Mouse (Mus musculus) MEL (cell line): ENCODE measurements around the gene Foxo3. TPM values are rescaled to one million over a fixed set of nuclear protein-coding genes. Genes with fewer than 3 reads are reported as not detected.

Experiments used
- DNase-seq: peaks from one replicate; pipeline ENCODE4 v3.0.0; 2011; ENCODE audit warnings: low read depth, low spot score
- H3K27ac ChIP-seq: 2 replicates; pipeline ENCODE4 v1.5.1; 2012; ENCODE audit warnings: low read depth, mild to moderate bottlenecking, control low read depth, low read length, moderate library complexity; ENCODE audit not compliant: control insufficient read depth
- H3K27me3 ChIP-seq, 2 experiments: fragments of 150-350 bp in 1 of 2; sonication (generic) in 1 of 2; 2 replicates each; pipeline ENCODE4 v1.6.1; 2012; ENCODE audit warnings: low read length in 2 of 2, mild to moderate bottlenecking in 2 of 2, improper control_type of control experiment in 1 of 2, moderate library complexity in 1 of 2; ENCODE audit not compliant: insufficient read depth in 2 of 2, control insufficient read depth in 1 of 2
- H3K36me3 ChIP-seq, 2 experiments: 2 replicates each; pipeline ENCODE4 v1.6.1; 2012 to 2014; ENCODE audit warnings: low read length in 2 of 2, improper control_type of control experiment in 1 of 2, inconsistent platforms in 1 of 2, mild to moderate bottlenecking in 1 of 2; ENCODE audit not compliant: insufficient read depth in 2 of 2, control insufficient read depth in 1 of 2
- H3K4me1 ChIP-seq, 2 experiments: fragments of 150-350 bp in 1 of 2; sonication (generic) in 1 of 2; 2 replicates each; pipeline ENCODE4 v1.6.1; 2012; ENCODE audit warnings: low read length in 2 of 2, improper control_type of control experiment in 1 of 2, mild to moderate bottlenecking in 1 of 2; ENCODE audit not compliant: insufficient read depth in 2 of 2, control insufficient read depth in 1 of 2
- H3K4me3 ChIP-seq, 2 experiments: fragments of 150-350 bp in 1 of 2; sonication (generic) in 1 of 2; 2 replicates each; pipeline ENCODE4 v1.5.1; 2012; ENCODE audit warnings: low read depth in 2 of 2, low read length in 2 of 2, mild to moderate bottlenecking in 2 of 2, moderate library complexity in 2 of 2, control low read depth in 1 of 2, improper control_type of control experiment in 1 of 2; ENCODE audit not compliant: control insufficient read depth in 1 of 2, insufficient read depth in 1 of 2
- H3K79me2 ChIP-seq: 2 replicates; pipeline ENCODE4 v1.6.1; 2012; ENCODE audit warnings: mild to moderate bottlenecking, low read length, moderate library complexity; ENCODE audit not compliant: control insufficient read depth, poor library complexity, insufficient read depth
- H3K9ac ChIP-seq: 2 replicates; pipeline ENCODE4 v1.6.1; 2012; ENCODE audit warnings: low read depth, mild to moderate bottlenecking, control low read depth, low read length, moderate library complexity; ENCODE audit not compliant: control insufficient read depth, poor library complexity, severe bottlenecking
- H3K9me3 ChIP-seq: fragments of 150-350 bp; sonication (generic); replicated peaks from 2 replicates; pipeline ENCODE4 v1.6.1; 2012; ENCODE audit warnings: mild to moderate bottlenecking, low read length, improper control_type of control experiment, moderate library complexity; ENCODE audit not compliant: insufficient read depth
- CTCF ChIP-seq, 3 experiments: IDR thresholded peaks in 2 of 3; conservative IDR thresholded peaks in 1 of 3; 2 replicates each; pipeline ENCODE4 v1.5.1; 2011 to 2012; ENCODE audit warnings: low read length in 3 of 3, low read depth in 2 of 3, mild to moderate bottlenecking in 2 of 3, improper control_type of control experiment in 1 of 3, inconsistent platforms in 1 of 3, mixed read lengths in 1 of 3, moderate library complexity in 1 of 3; ENCODE audit not compliant: control insufficient read depth in 1 of 3, insufficient read depth in 1 of 3, poor library complexity in 1 of 3, severe bottlenecking in 1 of 3
- EP300 ChIP-seq, 2 experiments: IDR thresholded peaks; 2 replicates each; pipeline ENCODE4 v1.6.1; 2011; ENCODE audit warnings: improper control_type of control experiment in 2 of 2, low read length in 2 of 2, low read depth in 1 of 2, mild to moderate bottlenecking in 1 of 2
- GATA1 ChIP-seq: IDR thresholded peaks from 2 replicates; pipeline ENCODE4 v1.6.1; 2011; ENCODE audit warnings: low read depth, low read length, improper control_type of control experiment
- HCFC1 ChIP-seq: IDR thresholded peaks from 2 replicates; pipeline ENCODE4 v1.6.1; 2012; ENCODE audit warnings: low read depth, mild to moderate bottlenecking, inconsistent platforms, low read length, improper control_type of control experiment, moderate library complexity
- MAX ChIP-seq: IDR thresholded peaks from 2 replicates; pipeline ENCODE4 v1.6.1; 2011; ENCODE audit warnings: low read length, improper control_type of control experiment
- MXI1 ChIP-seq: IDR thresholded peaks from 2 replicates; pipeline ENCODE4 v1.6.1; 2011; ENCODE audit warnings: mild to moderate bottlenecking, low read depth, low read length, improper control_type of control experiment
- MYB ChIP-seq: IDR thresholded peaks from 2 replicates; pipeline ENCODE4 v1.6.1; 2011; ENCODE audit warnings: mild to moderate bottlenecking, low read depth, low read length, improper control_type of control experiment
- NELFE ChIP-seq: IDR thresholded peaks from 2 replicates; pipeline ENCODE4 v1.6.1; 2011; ENCODE audit warnings: low read depth, low read length, improper control_type of control experiment
- NRF1 ChIP-seq: IDR thresholded peaks from 2 replicates; pipeline ENCODE4 v1.6.1; 2014; ENCODE audit warnings: low read depth, mild to moderate bottlenecking, inconsistent platforms, low read length, improper control_type of control experiment, moderate library complexity; ENCODE audit not compliant: poor library complexity, insufficient read depth, severe bottlenecking
- POLR2AphosphoS2 ChIP-seq: IDR thresholded peaks from 2 replicates; pipeline ENCODE4 v1.6.1; 2011; ENCODE audit warnings: low read length, improper control_type of control experiment
- RAD21 ChIP-seq: IDR thresholded peaks from 2 replicates; pipeline ENCODE4 v1.6.1; 2011; ENCODE audit warnings: mild to moderate bottlenecking, low read depth, low read length, improper control_type of control experiment
- RCOR1 ChIP-seq: IDR thresholded peaks from 2 replicates; pipeline ENCODE4 v1.6.1; 2012; ENCODE audit warnings: low read depth, mild to moderate bottlenecking, inconsistent platforms, low read length, improper control_type of control experiment
- SIN3A ChIP-seq: IDR thresholded peaks from 2 replicates; pipeline ENCODE4 v1.6.1; 2012; ENCODE audit warnings: low read length, improper control_type of control experiment, inconsistent platforms
- SMC3 ChIP-seq: IDR thresholded peaks from 2 replicates; pipeline ENCODE4 v1.6.1; 2011; ENCODE audit warnings: low read depth, low read length, improper control_type of control experiment
- TAL1 ChIP-seq: IDR thresholded peaks from 2 replicates; pipeline ENCODE4 v1.6.1; 2012; ENCODE audit warnings: mild to moderate bottlenecking, inconsistent platforms, low read length, moderate library complexity, mixed read lengths
- TBP ChIP-seq: IDR thresholded peaks from 2 replicates; pipeline ENCODE4 v1.8.0; 2011; ENCODE audit warnings: low read depth, low read length, improper control_type of control experiment
- TCF12 ChIP-seq: IDR thresholded peaks from 2 replicates; pipeline ENCODE4 v1.6.1; 2014; ENCODE audit warnings: low read depth, mild to moderate bottlenecking, inconsistent platforms, low read length, improper control_type of control experiment, moderate library complexity
- UBTF ChIP-seq: IDR thresholded peaks from 2 replicates; pipeline ENCODE4 v1.6.1; 2012; ENCODE audit warnings: low read depth, mild to moderate bottlenecking, inconsistent platforms, low read length, improper control_type of control experiment, moderate library complexity, borderline replicate concordance; ENCODE audit not compliant: insufficient read depth
- USF2 ChIP-seq, 2 experiments: IDR thresholded peaks; 2 replicates each; pipeline ENCODE4 v1.6.1; 2011 to 2012; ENCODE audit warnings: improper control_type of control experiment in 2 of 2, low read length in 2 of 2, borderline replicate concordance in 1 of 2, inconsistent platforms in 1 of 2, low read depth in 1 of 2, mild to moderate bottlenecking in 1 of 2; ENCODE audit not compliant: insufficient read depth in 1 of 2
- ZKSCAN1 ChIP-seq: IDR thresholded peaks from 2 replicates; pipeline ENCODE4 v1.6.1; 2012; ENCODE audit warnings: low read depth, mild to moderate bottlenecking, inconsistent platforms, low read length, improper control_type of control experiment, moderate library complexity
- ZNF384 ChIP-seq: IDR thresholded peaks from 2 replicates; pipeline ENCODE4 v1.6.1; 2012; ENCODE audit warnings: low read depth, mild to moderate bottlenecking, inconsistent platforms, low read length, improper control_type of control experiment
- polyA plus RNA-seq, 2 experiments: library from polyadenylated mRNA; stranded (reverse) in 1 of 2; unstranded in 1 of 2; fragments of >175 nt in 1 of 2; fragments of >200 nt in 1 of 2; gene quantifications; 2 replicates each; pipeline versions ENCODE4 v1.2.1 to v1.2.4; 2012; ENCODE audit warnings: low replicate concordance in 2 of 2, low read depth in 1 of 2; ENCODE audit not compliant: insufficient read length in 2 of 2, insufficient read depth in 1 of 2, missing spikeins in 1 of 2
- total RNA-seq: library from RNA; depleted of rRNA; stranded (reverse); fragments of 300-350 nt; gene quantifications from 2 replicates; pipeline ENCODE4 v1.2.3, GENCODE M21; 2012

Gene Foxo3
- total and polyA plus RNA-seq, 3 experiments, result 21.0 to 103 (median 27.2) TPM

DNA sequence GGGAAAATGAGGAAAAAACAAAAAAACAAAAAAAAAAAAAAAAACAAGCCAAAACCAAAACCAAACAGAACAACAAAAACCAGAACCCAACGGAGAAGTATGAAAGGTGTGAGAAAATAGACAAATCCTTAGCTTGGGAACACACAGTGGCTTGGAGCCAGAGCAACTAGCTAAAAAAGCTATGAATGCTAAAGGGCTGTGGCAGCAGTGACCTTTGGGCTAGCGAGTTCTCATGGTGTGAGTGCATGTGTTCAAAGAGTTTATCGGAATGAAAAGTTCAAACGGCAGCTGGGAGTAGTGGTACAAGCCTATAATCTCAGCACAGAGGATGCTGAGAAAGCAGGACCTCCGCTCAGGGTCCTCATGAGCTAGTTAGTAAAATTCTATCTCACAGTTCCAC is 12.4 kb downstream of the Foxo3 start:
- peaks cover 27% of the 10 kb centered on the region for H3K79me2 ChIP-seq
- DNase-seq, result no peak
- no peak overlapping the region for H3K9ac ChIP-seq
- TF ChIP-seq GATA1 (no peak), CTCF (IDR thresholded peaks at IDR 0.05 in 2 of 3, conservative IDR thresholded peaks at IDR 0.05 in 1 of 3; ENCODE audit: control insufficient read depth in 1 of 3, insufficient read depth in 1 of 3, low read depth in 2 of 3, low read length in 3 of 3, poor library complexity in 1 of 3, severe bottlenecking in 1 of 3) (no peak), USF2 (IDR thresholded peaks at IDR 0.05; ENCODE audit: borderline replicate concordance in 1 of 2, insufficient read depth in 1 of 2, low read depth in 1 of 2, low read length in 2 of 2) (no peak), NELFE (no peak), MAX (no peak), EP300 (IDR thresholded peaks at IDR 0.05; ENCODE audit: low read depth in 1 of 2, low read length in 2 of 2) (no peak), POLR2AphosphoS2 (no peak), MXI1 (no peak), ZNF384 (no peak), TBP (no peak), NRF1 (no peak)
- no peak overlapping the region for H3K27ac ChIP-seq
- H3K4me3 ChIP-seq, result no peak overlapping the region
- H3K9me3 ChIP-seq, result no peaks in the 10 kb centered on the region
- peaks cover 24 to 61% of the 10 kb centered on the region in 2 experiments for H3K36me3 ChIP-seq
- no peaks in the 10 kb centered on the region for H3K27me3 ChIP-seq
- peaks cover 31 to 56% of the 10 kb centered on the region in 2 experiments for H3K4me1 ChIP-seq

DNA sequence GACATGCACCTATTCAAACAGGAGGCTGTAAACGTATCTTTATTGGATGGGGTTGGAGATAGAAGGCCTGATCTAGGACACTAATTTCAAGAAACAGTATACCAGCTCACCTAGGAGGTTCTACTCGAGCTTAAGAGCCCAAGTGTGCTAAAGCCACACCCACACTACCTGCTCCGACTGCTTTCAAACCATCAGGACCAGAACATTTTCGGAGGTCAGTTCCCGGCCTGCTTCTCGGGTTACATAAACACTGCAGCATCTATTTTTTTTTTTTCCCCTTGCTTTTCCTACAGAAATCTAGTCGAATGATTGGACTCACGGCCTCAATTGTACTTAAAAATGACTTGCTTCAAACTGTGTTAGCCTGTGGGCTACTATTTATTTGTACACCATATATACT is 12.9 kb downstream of the Foxo3 start:
- Histone ChIP-seq H3K9me3 (no peaks in the 10 kb centered on the region), H3K9ac (no peak overlapping the region), H3K4me1 (peaks cover 31 to 51% of the 10 kb centered on the region in 2 experiments), H3K27me3 (no peaks in the 10 kb centered on the region), H3K79me2 (peaks cover 23% of the 10 kb centered on the region), H3K27ac (no peak overlapping the region), H3K4me3 (no peak overlapping the region), H3K36me3 (peaks cover 24 to 56% of the 10 kb centered on the region in 2 experiments)
- no peak for DNase-seq
- no peak for TF ChIP-seq UBTF
- no peak for TF ChIP-seq TCF12
- TF ChIP-seq RAD21, result no peak
- no peak for TF ChIP-seq NELFE
- no peak for TF ChIP-seq MAX
- no peak for TF ChIP-seq TAL1
- no peak for TF ChIP-seq ZKSCAN1
- no peak for TF ChIP-seq MXI1
- TF ChIP-seq HCFC1, result no peak
- TF ChIP-seq MYB, result no peak
- no peak for TF ChIP-seq SIN3A
- no peak for TF ChIP-seq SMC3
- TF ChIP-seq RCOR1, result no peak
- no peak for TF ChIP-seq CTCF (IDR thresholded peaks at IDR 0.05 in 2 of 3, conservative IDR thresholded peaks at IDR 0.05 in 1 of 3; ENCODE audit: control insufficient read depth in 1 of 3, insufficient read depth in 1 of 3, low read depth in 2 of 3, low read length in 3 of 3, poor library complexity in 1 of 3, severe bottlenecking in 1 of 3)
- TF ChIP-seq, all 39 proteins: peak for 0
